Mouse (Mus musculus) testis, postnatal 14 days (tissue): ENCODE measurements around the gene Dcst1.

Experiments
- DNase-seq: peaks from one replicate; pipeline ENCODE4 v3.0.0; 2021; ENCODE audit warnings: low spot score

The Dcst1 gene

DNA sequence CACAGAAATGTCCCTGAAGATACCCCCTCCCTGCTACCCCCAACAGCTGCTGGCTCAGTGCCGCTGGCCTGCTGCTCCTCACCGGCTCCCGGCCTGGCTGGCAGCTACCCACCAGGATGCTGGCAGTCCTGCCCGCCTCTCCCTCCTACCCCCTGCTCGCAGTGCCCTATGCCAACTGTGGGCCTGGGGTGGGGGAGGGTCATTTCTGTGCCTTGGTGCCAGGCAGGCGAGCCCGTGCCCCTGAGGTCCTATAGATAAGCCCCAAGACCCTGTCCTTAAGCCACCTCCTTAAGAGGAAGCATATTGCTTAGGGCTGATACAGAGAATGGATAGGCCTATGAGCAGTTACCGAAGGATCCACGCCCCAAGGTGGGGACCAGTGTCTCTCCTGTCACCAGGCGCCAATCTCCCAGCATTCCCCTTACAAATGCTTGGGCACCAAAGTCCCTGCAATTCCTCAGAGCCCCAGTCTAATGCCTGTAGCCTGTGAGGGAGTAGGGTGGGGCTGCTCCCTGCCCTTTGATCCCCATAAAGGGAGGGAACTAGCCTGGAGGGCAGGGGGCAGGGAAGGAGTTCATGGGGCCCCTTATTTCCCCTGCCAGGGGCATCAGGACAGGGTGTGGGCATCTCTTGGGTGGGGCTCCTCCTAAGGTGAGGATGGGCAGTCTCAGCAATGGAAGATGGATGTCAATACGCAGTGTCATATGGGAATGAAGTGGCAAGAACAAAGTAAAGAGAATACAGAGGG lies 23.3 kb upstream of the Dcst1 start:
- no peak for DNase-seq

DNA sequence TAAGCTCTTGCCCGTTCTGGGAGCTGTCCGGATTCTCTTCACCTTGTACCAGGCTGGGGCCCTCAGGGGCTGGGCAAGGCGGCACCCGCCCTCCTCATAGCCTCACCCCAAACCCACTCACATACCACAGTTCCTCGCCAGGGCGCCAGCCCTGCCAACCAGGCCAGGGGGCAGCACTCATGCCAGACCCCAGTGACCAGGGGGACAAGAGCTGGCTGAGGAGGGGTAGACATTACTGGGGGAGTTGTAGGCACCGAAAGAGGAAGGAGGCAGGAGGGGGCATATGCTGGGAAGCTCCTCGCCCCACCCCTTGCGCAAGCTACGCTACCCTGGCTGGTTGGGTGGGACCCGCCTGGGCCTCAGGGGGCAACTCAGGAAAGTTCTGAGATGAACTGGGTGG lies 22.6 kb upstream of the Dcst1 start:
- DNase-seq, result no peak

DNA sequence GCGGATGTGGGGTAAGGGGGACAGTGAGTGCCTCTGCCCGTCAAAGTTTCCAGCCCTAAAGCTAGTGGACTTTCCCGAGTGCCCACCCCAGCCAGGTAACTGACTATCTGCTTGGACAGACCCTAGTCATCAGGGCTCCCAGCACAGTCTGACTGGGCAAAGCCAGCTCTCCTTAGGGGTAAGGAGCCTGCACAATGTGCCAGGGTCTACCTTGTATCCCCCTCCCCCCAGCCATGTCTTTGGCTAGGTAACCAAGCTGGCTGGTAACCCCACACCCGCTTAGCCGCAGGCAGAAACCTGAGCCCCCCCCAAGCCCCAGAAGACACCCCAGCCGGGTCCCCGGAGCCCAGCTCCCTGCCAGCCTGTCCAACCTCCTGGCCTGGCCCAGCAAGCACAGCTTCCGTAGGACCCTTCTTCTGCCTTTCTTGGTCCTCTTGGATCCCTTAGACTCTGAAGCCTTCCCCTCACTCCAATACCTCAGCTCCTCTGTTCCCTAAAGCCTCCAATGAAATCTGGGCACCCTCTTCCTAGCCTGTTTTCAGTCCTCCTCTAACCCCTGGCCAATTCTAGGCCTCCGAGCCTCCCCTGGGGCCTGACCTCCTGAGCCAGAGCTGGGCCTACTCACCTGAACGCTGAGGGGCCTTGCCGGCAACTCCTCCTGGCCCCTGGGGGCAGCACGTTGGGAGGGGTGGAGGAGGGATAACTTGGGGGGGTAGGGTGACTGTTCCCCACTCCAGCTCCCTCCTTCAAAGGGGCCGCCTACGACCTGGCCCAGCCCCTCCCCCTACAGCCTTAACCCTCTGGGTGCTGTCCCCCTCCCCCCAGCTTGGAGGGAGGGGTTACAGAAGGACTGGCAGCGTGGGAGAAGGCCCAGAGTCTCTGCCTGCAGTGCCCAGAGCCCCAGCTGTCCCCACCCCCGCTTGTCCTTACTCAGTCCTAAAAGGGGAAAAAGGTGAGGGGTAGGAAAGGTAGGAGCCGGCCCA lies 21.7 kb upstream of the Dcst1 start:
- no peak for DNase-seq

DNA sequence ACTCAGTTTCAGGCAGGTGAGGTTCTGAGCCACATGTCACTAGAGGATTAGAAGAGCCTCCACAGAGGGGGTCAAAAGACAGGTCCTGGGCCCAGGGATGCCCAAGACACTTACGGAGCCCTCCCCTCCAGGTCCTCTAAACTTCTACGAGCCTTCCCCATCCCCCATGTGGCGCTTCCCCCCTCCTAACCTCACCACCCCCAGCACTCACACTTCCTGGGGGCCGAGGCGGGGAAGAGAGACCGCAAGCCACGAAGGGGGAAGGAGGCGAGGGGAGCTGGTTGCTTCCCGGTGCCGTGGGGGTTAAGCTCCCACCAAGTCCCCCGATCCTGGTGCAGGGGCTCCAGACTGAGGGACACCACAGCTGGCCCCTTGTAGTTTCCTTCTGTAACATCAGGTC lies 20.4 kb upstream of the Dcst1 start:
- no peak for DNase-seq

DNA sequence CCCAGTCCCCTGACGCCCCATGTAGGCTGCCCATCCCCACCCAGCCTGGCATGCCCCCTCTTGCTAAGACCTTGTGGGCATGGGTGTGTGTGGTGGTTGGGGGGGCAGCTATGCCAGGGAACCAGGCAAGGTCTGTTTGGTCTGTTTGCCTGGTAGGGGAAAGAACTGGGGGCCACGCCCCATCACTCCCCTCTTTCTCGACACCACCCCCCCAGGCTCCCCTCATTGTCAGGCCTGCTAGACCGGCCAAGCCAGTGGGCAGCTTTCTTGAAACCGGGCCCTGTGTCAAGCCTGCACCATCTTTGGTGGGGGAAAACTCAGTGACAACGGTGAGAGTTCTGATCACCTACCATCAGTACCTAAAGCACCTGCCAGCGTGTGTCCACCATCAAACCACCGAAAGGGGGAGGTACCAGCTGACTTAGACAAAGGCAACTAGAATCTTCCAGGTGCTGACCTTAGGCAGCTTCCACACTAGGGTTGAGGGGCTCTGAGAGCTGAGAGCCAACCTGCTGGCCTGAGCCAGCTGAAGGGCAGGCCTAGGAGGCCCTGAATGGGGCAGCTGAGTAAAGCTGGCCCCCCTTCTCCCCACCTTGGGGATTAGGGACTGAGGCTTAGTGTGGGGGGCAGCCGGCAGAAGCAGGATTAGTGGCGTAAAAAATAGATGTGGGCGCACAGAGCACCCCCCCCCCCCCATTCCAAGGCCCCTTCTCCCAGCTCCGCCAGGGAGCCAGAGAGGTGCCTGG lies 19.5 kb upstream of the Dcst1 start:
- no peak for DNase-seq

DNA sequence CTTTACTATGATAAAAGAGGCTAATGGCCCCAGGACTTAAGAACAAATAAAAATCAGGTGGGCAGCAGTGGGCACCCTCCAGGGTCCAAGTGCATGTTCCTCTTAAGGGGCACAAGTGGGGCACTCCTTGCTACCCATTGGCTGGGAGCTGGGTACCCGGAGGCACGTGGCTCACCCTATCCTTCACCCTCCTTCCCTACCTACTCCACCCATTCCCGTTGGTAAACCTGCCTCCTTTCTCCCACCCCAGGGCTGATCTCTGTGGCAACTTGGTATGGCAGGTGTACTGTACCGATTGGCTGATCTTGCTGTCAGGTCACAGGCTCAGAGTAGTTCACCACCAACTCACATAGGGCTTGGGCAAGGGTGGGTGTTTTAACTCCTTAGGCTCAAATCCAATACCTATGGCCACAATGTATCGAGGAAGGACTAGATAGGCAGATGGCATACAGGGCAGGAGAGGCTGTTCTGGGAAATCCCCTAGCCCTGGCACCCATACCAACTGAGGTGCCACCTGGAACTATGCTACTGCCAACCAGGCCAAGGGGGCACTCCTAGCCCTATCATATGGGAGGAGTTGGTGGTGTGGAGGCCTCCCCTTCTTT lies 18.7 kb upstream of the Dcst1 start:
- no peak for DNase-seq

DNA sequence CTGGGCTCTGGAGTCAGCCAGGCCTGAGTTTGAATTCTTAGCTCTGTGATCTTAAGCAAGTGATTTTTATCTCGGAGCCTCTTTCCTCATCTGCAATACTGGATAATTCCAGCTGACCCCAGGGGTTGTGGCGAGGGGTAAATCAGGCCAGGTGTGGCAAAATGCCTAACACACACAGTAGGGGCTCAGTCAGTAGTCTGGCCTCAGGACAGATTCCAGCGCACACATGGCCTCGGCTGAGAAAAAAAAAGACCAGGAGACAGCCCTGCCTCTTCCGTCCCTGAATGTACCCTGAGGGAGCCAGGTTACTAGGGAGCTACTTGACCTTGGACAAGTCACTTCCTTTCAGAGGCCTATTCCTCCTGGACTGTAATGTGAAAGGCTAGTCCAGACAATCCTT lies 17.9 kb upstream of the Dcst1 start:
- no peak for DNase-seq

DNA sequence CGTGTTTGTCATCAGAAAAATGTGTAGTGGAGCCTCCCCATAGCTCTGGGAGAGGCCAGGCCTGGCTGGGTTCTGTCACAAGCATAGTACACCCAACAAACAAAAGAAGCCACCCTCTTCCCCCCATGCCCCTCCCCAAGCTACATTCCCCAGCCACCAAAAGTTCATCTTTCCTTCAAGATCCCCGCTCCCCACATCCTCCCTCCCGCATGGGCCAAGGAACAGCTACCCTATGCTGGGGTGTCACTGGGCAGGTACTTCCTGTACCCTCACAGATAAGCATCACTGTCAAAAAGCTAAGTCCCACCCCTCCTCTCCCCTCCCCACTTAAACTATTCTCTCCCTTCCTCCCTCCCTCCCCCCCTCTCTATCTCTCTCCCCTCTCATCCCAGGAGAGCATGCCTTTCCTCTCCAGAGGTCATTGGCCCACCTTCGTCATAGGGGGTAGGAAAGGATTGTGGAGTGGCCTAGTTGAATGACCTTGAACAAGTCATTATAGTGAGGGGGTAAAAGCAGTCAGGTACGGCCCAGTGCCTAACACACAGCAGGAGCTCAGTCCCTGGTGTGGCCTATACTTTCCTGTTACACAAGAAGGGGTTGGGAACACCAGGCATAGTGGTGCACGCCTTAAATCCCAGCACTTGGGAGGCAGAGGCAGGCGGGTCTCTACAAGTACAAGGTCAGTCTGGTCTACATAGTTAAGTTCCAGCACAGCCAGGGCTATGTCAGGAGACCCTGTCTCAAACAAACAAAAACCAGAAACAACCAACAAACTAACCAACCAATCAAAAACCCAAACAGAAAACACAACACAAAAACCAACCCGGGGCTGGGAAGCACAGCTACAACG lies 17.2 kb upstream of the Dcst1 start:
- no peak for DNase-seq

DNA sequence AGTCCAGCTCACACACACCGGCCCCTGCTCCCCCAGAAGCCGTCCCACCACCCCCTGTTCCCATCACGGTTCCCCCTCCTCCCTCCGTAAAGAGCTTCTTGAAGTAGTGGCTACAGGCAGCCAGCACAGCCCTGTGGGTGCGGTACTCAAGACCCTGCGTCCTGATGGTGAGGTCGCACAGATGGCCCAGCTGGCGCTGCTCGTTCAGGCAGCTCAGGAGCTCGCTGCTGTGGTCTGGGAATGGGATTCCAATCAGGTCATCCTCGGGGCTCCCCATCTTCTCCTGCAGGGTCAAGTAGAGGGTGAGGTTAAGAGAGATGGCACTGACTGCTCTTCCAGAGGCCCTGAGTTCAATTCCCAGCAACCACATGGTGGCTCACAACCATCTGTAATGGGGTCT lies 16.2 kb upstream of the Dcst1 start:
- no peak for DNase-seq

DNA sequence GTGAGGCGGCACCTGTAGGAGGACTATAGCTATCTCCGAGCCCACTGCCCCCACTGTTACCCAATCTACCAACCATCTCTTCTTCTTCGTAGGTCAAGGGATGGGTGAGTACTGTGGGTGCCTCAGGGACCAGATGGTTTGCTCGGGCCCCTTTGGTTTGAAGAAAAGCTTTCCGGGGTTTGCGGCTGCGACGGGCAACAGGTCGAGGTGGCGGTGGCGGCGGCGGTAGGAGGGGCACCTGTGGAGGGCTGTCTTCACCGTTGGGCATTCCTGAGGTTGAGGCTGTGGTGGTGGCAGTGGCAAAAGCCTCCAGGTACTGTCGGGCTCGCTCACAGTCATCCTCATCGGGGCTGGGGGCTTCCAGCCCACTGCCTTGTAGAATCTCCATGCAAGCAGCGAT lies 15.7 kb upstream of the Dcst1 start:
- no peak for DNase-seq

DNA sequence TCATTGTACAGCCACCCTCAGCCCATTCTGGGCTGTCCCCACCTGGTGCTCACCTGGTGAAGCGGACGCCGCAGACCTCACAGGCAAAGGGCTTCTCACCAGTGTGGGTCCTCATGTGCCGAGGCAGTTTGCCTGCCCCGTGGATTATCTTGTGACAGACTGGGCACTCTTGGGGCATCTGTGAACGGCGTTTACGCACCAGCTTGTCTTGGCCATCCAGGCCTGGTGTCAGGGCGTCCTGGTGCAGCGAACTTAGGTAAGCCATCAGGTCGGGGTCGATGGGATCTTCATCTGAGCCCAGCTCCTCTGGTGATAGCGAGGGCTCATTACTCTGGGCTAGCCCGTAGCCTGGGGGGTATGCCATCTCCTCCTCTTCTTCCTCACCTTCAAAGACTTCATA lies 15.2 kb upstream of the Dcst1 start:
- no peak for DNase-seq

DNA sequence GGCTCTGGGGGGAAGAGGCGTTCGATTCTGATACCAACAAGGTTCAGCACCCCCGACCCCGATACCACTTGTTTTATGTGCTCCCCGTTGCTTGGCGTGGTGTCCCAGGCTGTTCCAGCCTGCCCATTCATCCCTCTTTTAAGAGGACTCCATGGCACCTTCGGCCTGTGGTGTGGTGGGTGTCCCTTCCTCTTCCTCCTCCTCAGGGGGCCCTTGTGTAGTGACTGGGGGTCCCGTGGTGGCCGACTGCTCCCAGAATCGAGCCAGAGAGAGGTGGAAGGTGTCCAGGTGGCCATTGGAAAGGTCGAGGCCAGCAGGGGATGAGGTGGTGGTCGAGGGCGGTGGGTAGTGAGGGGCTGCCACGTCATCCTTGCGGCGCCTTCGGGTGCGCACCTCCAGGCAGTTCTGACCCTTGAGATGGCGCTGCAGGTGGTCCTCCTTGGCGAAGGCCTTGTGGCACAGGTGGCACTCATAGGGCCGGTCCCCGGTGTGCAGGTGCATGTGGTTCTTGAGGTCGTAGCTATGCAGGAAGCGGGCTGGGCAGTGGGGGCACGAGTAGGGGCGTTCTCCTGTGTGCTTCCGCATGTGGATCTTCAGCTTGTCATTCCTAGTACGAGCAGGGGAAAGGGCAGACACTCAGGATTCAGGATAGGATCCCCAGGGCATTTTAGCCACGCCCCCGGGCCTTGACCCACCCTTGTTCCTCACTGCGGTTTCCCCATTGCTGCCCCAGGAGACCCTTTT lies 14.5 kb upstream of the Dcst1 start:
- no peak for DNase-seq

DNA sequence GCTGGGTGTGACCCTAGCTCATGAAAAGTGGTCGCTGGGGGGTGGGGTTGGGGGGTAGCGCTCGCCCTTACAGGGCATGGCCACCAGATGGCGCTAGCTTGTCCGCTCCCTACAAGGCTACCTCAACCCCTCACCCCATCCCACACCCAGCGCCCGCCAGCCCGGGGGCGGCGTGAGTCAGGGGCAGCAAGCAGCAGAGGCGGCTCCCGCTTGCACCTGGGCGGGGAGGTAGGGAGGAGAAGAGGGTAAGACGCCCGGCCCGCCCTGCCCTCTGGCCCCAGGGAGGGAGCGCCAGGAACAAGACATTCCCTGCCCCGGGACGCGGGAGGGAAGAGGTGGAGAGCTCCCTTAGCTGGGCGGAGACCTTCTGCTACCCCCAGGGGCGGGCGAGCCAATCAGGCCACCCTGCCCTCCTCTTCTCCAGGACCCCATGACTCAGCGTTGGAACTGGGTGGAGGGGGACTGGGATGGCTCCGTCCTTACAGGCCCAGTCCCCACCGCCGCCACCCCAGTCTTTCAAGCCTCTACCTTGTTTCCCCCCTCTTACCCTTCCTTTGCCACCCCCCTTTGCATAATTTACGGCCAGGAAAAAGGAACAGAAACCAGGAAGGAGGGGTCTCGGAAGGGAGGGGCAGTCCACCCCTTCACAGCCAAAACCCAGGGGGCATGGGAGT lies 13.5 kb upstream of the Dcst1 start:
- peak; percentile 82 for DNase-seq

DNA sequence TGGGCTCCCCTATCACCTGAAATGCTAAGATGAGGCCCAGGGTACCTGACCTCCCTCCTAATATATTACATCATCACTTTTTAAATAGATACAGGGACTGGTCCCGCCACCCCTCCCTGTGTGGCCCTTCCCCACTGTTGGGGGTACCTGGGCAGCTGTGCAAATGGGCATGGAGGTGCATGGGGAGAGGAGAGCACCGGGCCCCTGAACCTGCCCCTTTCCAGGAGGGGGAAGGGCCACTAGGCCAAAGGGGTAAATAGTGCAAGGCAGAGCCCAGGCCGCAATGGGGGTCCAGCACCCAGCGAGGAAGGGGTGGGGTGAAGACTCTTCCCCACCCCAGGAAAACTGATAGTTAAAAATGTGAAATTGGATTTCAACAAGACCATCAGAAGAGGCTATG lies 12.8 kb upstream of the Dcst1 start:
- no peak for DNase-seq

DNA sequence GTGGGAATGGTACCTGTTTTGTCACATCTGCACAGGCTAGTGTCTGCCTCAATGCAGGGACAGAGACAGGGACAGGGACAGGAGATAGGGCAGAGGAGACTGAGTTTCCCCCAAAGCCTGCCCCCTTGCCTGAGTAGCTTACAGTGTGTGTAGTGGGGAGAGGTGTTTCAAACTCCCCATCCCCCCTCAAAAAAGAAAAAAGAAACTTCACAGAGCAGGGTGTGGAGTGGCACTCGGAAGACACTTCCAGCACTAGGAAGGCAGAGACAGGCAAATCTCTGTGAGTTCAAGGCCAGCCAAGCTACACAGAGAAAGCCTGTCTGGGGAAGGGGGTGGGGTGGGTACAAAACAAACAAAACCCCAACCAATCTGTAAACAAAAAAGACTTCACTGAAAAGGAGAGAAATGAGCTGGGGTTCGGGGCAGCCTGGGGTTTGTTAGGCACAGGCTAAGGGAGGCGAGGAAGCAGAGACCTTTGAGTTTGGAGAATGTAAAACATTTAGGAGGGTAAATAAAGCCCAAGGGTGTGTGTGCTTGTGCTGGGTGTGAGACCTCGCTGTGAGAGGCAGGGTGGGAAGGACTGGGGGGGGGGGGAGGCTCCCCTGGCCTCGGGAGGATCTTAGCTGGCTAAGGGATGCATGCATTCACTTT lies 8.7 kb upstream of the Dcst1 start:
- no peak for DNase-seq

DNA sequence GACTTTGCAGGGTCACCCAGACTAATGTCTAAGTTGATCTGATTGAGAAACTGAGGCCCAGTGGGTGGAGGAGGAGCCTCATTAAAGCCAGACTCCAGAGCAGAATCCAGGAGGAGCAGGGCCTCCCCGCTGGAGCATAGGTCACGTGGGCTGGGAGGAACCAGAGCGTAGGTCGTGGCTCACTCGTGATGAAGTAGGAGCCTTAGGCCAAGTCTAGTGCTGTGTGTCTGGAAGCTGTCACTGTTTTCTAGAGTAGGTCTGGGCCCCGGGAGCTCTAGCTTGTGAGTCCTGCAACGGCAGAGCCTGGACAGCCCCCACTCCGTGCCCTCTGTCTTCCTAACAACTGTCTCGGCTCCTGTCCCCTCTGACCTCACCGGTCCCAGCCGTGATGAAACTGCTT lies 2.3 kb upstream of the Dcst1 start:
- no peak for DNase-seq

DNA sequence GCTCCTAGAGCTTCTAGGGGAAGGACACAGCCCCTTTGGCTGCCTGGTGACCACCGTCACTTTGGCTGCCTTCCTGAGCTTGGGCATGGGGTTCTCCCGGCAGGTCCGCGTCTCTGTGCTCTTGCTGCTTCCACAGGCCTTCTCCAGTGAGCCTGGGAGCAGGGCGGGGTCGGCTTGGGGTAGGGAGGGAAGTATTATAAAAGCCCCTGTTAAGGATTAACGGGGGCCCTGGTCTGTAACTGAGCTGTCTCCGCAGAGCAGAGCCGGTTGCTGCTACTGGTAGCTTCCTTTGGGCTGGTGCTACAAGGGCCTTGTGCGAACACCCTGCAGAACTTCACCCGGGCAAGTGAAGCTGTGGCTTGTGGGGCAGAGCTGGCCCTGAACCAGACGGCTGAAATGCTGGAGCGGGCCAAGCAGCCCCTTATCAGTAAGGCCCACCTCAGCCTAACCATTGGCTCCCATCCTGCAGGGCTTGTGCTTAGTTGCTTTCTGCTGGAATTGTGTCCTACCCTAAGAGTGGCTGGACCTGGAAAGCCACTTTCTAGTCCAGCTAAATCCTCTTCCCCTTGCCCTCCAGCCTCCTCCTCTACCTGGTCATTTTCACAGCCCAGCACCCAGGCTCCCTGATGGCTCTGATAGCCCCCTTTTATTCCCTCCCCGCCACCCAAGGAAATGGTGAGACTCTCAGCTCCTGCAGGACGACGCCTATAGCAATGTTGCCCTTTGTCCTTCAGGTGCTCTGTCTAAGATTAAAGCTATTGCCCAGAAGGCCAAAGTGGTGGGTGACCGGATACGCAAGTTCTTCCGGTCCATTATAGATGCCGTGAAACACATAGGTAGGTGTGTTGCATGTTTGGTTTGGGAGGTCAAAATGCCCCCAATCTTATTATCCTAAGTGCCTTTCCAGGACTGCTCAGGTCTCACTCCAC lies 697 bp upstream of the Dcst1 start:
- no peak for DNase-seq

DNA sequence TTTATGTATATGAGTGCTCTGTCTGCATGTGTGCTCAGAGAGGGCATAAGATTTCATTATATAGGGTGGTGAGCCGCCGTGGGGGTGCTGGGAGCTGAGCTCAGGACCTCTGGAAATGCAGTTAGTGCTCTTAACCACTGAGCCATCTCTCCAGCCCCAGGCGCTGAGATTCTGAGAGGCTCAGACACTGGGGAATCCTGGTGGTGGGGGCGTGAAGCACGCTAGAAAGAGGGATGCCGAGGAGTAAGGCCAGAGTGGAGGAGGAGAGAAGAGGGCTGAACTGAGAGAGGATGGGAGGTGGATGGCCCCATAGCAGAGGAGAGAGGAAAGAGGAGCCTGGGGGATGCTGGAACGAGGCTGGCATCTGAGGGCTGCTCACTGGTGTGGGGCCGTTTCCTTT lies 422 bp downstream of the Dcst1 start:
- DNase-seq, result no peak
